Mouse (Mus musculus): Measurements from ENCODE around the gene Cenpe. TPM values are rescaled to one million over a fixed set of nuclear protein-coding genes. Genes with fewer than 3 reads are reported as not detected.

Gene Cenpe
- polyA plus RNA-seq, 1 experiment from 2014 or later = 17.2 TPM

- DNase-seq (ENCODE audit: low spot score) = no peak
- Histone ChIP-seq H3K4me3 (no peak overlapping the region), H3K36me3 (no peaks in the 10 kb centered on the region), H3K27ac (no peak overlapping the region), H3K9me3 (no peaks in the 10 kb centered on the region), H3K27me3 (ENCODE audit: insufficient read depth, poor library complexity, severe bottlenecking) (no peaks in the 10 kb centered on the region), H3K4me1 (replicated peaks) (no peaks in the 10 kb centered on the region)
- WGBS = 91% methylated on average over 8 of the region's 8 CpGs
Observed at GRCm38 (mm10) chr3:135288138-135288750, 75.9 kb downstream of the Cenpe start.

GRCm38 (mm10) chr3:135289148-135289547 lies 76.8 kb downstream of the Cenpe start:
- no peaks in the 10 kb centered on the region for H3K9me3 ChIP-seq
- WGBS = 90% methylated on average over 1 of the region's 1 CpGs
- no peak for DNase-seq (ENCODE audit: low spot score)

GRCm38 (mm10) chr3:135290249-135290894 lies 78.0 kb downstream of the Cenpe start:
- 93% methylated on average over 7 of the region's 7 CpGs for WGBS
- no peaks in the 10 kb centered on the region; the same call in 1 of the 2 replicates for H3K4me1 ChIP-seq (replicated peaks)
- no peaks in the 10 kb centered on the region for H3K9me3 ChIP-seq
- H3K27me3 ChIP-seq (ENCODE audit: insufficient read depth, poor library complexity, severe bottlenecking) = no peaks in the 10 kb centered on the region
- no peak overlapping the region for H3K4me3 ChIP-seq
- DNase-seq (ENCODE audit: low spot score) = peak; percentile 52
- H3K36me3 ChIP-seq = no peaks in the 10 kb centered on the region
- no peak overlapping the region for H3K27ac ChIP-seq

More at GRCm38 (mm10) chr3:135289148-135289547, 76.8 kb downstream of the Cenpe start:
- Histone ChIP-seq H3K27ac (no peak overlapping the region), H3K4me3 (no peak overlapping the region), H3K27me3 (ENCODE audit: insufficient read depth, poor library complexity, severe bottlenecking) (no peaks in the 10 kb centered on the region), H3K4me1 (replicated peaks) (no peaks in the 10 kb centered on the region; the same call in 1 of the 2 replicates), H3K36me3 (no peaks in the 10 kb centered on the region)

GRCm38 (mm10) chr3:135293703-135294102 lies 81.4 kb downstream of the Cenpe start:
- Histone ChIP-seq H3K36me3 (no peaks in the 10 kb centered on the region), H3K4me1 (replicated peaks) (no peaks in the 10 kb centered on the region; the same call in 1 of the 2 replicates), H3K27ac (no peak overlapping the region), H3K9me3 (no peaks in the 10 kb centered on the region), H3K27me3 (ENCODE audit: insufficient read depth, poor library complexity, severe bottlenecking) (no peaks in the 10 kb centered on the region), H3K4me3 (no peak overlapping the region)
- WGBS = 44% methylated on average over 7 of the region's 7 CpGs
- peak; percentile 20 for DNase-seq (ENCODE audit: low spot score)

GRCm38 (mm10) chr3:135295559-135295958 lies 83.2 kb downstream of the Cenpe start:
- Histone ChIP-seq H3K4me3 (no peak overlapping the region), H3K9me3 (no peaks in the 10 kb centered on the region), H3K27me3 (ENCODE audit: insufficient read depth, poor library complexity, severe bottlenecking) (no peaks in the 10 kb centered on the region), H3K36me3 (no peaks in the 10 kb centered on the region), H3K27ac (no peak overlapping the region), H3K4me1 (replicated peaks) (no peaks in the 10 kb centered on the region; the same call in 1 of the 2 replicates)
- DNase-seq (ENCODE audit: low spot score) = no peak
- WGBS = 93% methylated on average over 1 of the region's 1 CpGs

GRCm38 (mm10) chr3:135298560-135298959 lies 86.2 kb downstream of the Cenpe start:
- peaks cover 8% of the 10 kb centered on the region for H3K4me1 ChIP-seq (replicated peaks)
- H3K27me3 ChIP-seq (ENCODE audit: insufficient read depth, poor library complexity, severe bottlenecking) = no peaks in the 10 kb centered on the region
- DNase-seq (ENCODE audit: low spot score) = no peak
- H3K36me3 ChIP-seq = no peaks in the 10 kb centered on the region
- 89% methylated on average over 3 of the region's 3 CpGs for WGBS
- H3K27ac ChIP-seq = no peak overlapping the region
- no peak overlapping the region for H3K4me3 ChIP-seq
- no peaks in the 10 kb centered on the region for H3K9me3 ChIP-seq

GRCm38 (mm10) chr3:135300081-135300480 lies 87.7 kb downstream of the Cenpe start:
- no peaks in the 10 kb centered on the region for H3K36me3 ChIP-seq
- no peak for DNase-seq (ENCODE audit: low spot score)
- no peak overlapping the region for H3K27ac ChIP-seq
- peaks cover 23% of the 10 kb centered on the region for H3K4me1 ChIP-seq (replicated peaks)
- no peak overlapping the region for H3K4me3 ChIP-seq
- WGBS = 77% methylated on average over 6 of the region's 6 CpGs
- H3K27me3 ChIP-seq (ENCODE audit: insufficient read depth, poor library complexity, severe bottlenecking) = no peaks in the 10 kb centered on the region
- no peaks in the 10 kb centered on the region for H3K9me3 ChIP-seq

GRCm38 (mm10) chr3:135304060-135304459 lies 91.7 kb downstream of the Cenpe start:
- 10% methylated on average over 6 of the region's 6 CpGs for WGBS
- Histone ChIP-seq H3K27ac (peak overlapping the region; percentile 66; the same call in 1 of the 2 replicates), H3K9me3 (no peaks in the 10 kb centered on the region), H3K27me3 (ENCODE audit: insufficient read depth, poor library complexity, severe bottlenecking) (peaks cover 18% of the 10 kb centered on the region), H3K36me3 (no peaks in the 10 kb centered on the region), H3K4me1 (replicated peaks) (peaks cover 46% of the 10 kb centered on the region), H3K4me3 (no peak overlapping the region)
- peak; percentile 42 for DNase-seq (ENCODE audit: low spot score)

GRCm38 (mm10) chr3:135304566-135304965 lies 92.2 kb downstream of the Cenpe start:
- 11% methylated on average over 9 of the region's 9 CpGs for WGBS
- Histone ChIP-seq H3K36me3 (no peaks in the 10 kb centered on the region), H3K4me3 (no peak overlapping the region), H3K4me1 (replicated peaks) (peaks cover 46% of the 10 kb centered on the region), H3K27me3 (ENCODE audit: insufficient read depth, poor library complexity, severe bottlenecking) (peaks cover 18% of the 10 kb centered on the region), H3K9me3 (no peaks in the 10 kb centered on the region), H3K27ac (peak overlapping the region; percentile 16)
- peak; percentile 32 for DNase-seq (ENCODE audit: low spot score)

GRCm38 (mm10) chr3:135307411-135308259 lies 95.3 kb downstream of the Cenpe start, which contains the start of gene Slc9b2:
Gene Slc9b2, plus strand, starts transcription at chr3:135307700.
- Histone ChIP-seq H3K27ac (peak within 1 kb of the TSS; percentile 54; the same call in 1 of the 2 replicates), H3K36me3 (no peaks in the 10 kb centered on the region), H3K27me3 (ENCODE audit: insufficient read depth, poor library complexity, severe bottlenecking) (peaks cover 18% of the 10 kb centered on the region), H3K9me3 (no peaks in the 10 kb centered on the region), H3K4me1 (replicated peaks) (peaks cover 46% of the 10 kb centered on the region), H3K4me3 (peak within 1 kb of the TSS; percentile 44)
- WGBS = 16% methylated on average over 28 of the region's 28 CpGs
- DNase-seq (ENCODE audit: low spot score) = peak; percentile 53

GRCm38 (mm10) chr3:135312916-135313491 lies 100.7 kb downstream of the Cenpe start:
- Histone ChIP-seq H3K27ac (no peak overlapping the region), H3K9me3 (0 out of 2 replicates have a peak, but pooled peaks cover 7% of the 10 kb centered on the region), H3K4me3 (no peak overlapping the region), H3K36me3 (no peaks in the 10 kb centered on the region), H3K27me3 (ENCODE audit: insufficient read depth, poor library complexity, severe bottlenecking) (peaks cover 5% of the 10 kb centered on the region), H3K4me1 (replicated peaks) (peaks cover 9% of the 10 kb centered on the region)
- WGBS = 30% methylated on average over 2 of the region's 2 CpGs
- DNase-seq (ENCODE audit: low spot score) = no peak

GRCm38 (mm10) chr3:135313727-135314126 lies 101.4 kb downstream of the Cenpe start:
- 39% methylated on average over 2 of the region's 2 CpGs for WGBS
- Histone ChIP-seq H3K4me3 (no peak overlapping the region), H3K27ac (no peak overlapping the region), H3K27me3 (ENCODE audit: insufficient read depth, poor library complexity, severe bottlenecking) (no peaks in the 10 kb centered on the region), H3K4me1 (replicated peaks) (peaks cover 7% of the 10 kb centered on the region), H3K9me3 (0 out of 2 replicates have a peak, but pooled peaks cover 7% of the 10 kb centered on the region), H3K36me3 (no peaks in the 10 kb centered on the region)
- DNase-seq (ENCODE audit: low spot score) = peak; percentile 51

Data from hindbrain, embryonic 10.5 days (tissue).